ENCODE assay signal across 9 mouse cellular contexts in genomic region chr17:4109263-4109662, GRCm38 (mm10).
DNase-seq lines count a peak whose midpoint lies in the region; ATAC-seq and TF ChIP-seq lines count a peak whose summit lies in the region.
"Had no signal": no experiment of that assay in that cellular context is flagged by ENCODE, and none has a peak within 500 bp of the region (broad histone marks: within the 10 kb centered on the region; RNA-seq: fewer than 3 reads in every experiment).

No protein-coding gene starts in this region.

- ATAC-seq in heart, postnatal 0 days (ENCODE audit: insufficient read depth, low read depth), result no peak
- ATAC-seq in lung, postnatal 0 days, result no peak
- ATAC-seq in megakaryocyte, adult 5-6 weeks (ENCODE audit: poor library complexity, severe bottlenecking), result no peak

- no peak for TF ChIP-seq EP300 in heart, postnatal 0 days (IDR thresholded peaks at IDR 0.05; ENCODE audit: low read depth)
- no peak for TF ChIP-seq EP300 in lung, postnatal 0 days (IDR thresholded peaks at IDR 0.05)

- TF ChIP-seq CTCF in heart, postnatal 0 days (IDR thresholded peaks at IDR 0.05; ENCODE audit: low read depth), result peak; percentile 51
- TF ChIP-seq CTCF in lung, postnatal 0 days (IDR thresholded peaks at IDR 0.05), result peak; percentile 60

- DNase-seq in heart, postnatal 0 days (ENCODE audit: low spot score), result no peak
- no peak for DNase-seq in heart, embryonic 10.5 days (ENCODE audit: low spot score)
- peak; percentile 14 for DNase-seq in ovary, postnatal 14 days (ENCODE audit: low spot score)
- no peak for DNase-seq in ovary, postnatal 10 days (ENCODE audit: low spot score)
- DNase-seq in adrenal gland, postnatal 36 days, result peak; percentile 31 to 50
- DNase-seq in lung, postnatal 0 days (ENCODE audit: low spot score), result no peak
- DNase-seq in urinary bladder, postnatal 25 days (ENCODE audit: low spot score), result no peak

- no peaks in the 10 kb centered on the region for H3K4me1 ChIP-seq in heart, postnatal 0 days (ENCODE audit: control insufficient read depth, insufficient read depth)
- no peaks in the 10 kb centered on the region for H3K4me1 ChIP-seq in heart, embryonic 10.5 days
- H3K4me1 ChIP-seq in lung, postnatal 0 days (ENCODE audit: insufficient read depth, low read depth, low read length), result no peaks in the 10 kb centered on the region; the same call in 1 of the 2 replicates

- H3K27ac ChIP-seq in heart, postnatal 0 days (ENCODE audit: low read depth), result no peak overlapping the region
- H3K27ac ChIP-seq in heart, embryonic 10.5 days, result no peak overlapping the region
- no peak overlapping the region for H3K27ac ChIP-seq in lung, postnatal 0 days (ENCODE audit: low read length)

- no peak overlapping the region for H3K9ac ChIP-seq in heart, postnatal 0 days (replicated peaks; ENCODE audit: low read depth, low read length)
- no peak overlapping the region for H3K9ac ChIP-seq in lung, postnatal 0 days (replicated peaks; ENCODE audit: low read depth)

- no peaks in the 10 kb centered on the region for H3K36me3 ChIP-seq in heart, postnatal 0 days (replicated peaks; ENCODE audit: control insufficient read depth, insufficient read depth, low read length)
- H3K36me3 ChIP-seq in heart, embryonic 10.5 days, result no peaks in the 10 kb centered on the region
- no peaks in the 10 kb centered on the region for H3K36me3 ChIP-seq in lung, postnatal 0 days (ENCODE audit: insufficient read depth, low read length)

- H3K4me3 ChIP-seq in heart, postnatal 0 days (ENCODE audit: low read depth, low read length), result no peak overlapping the region
- H3K4me3 ChIP-seq in heart, embryonic 10.5 days, result no peak overlapping the region
- no peak overlapping the region for H3K4me3 ChIP-seq in lung, postnatal 0 days (ENCODE audit: low read depth, low read length)
- H3K4me3 ChIP-seq: myocyte had no signal

- H3K9me3 ChIP-seq in heart, postnatal 0 days (replicated peaks; ENCODE audit: control insufficient read depth, low read length), result no peaks in the 10 kb centered on the region
- no peaks in the 10 kb centered on the region for H3K9me3 ChIP-seq in heart, embryonic 10.5 days
- H3K9me3 ChIP-seq in lung, postnatal 0 days (ENCODE audit: low read length), result no peaks in the 10 kb centered on the region

- no peak overlapping the region for H3K4me2 ChIP-seq in heart, postnatal 0 days (ENCODE audit: low read depth, low read length)
- H3K4me2 ChIP-seq in lung, postnatal 0 days (replicated peaks; ENCODE audit: low read depth, low read length), result no peak overlapping the region

- 54% methylated on average over 3 of the region's 3 CpGs for WGBS in heart, postnatal 0 days
- 43% methylated on average over 3 of the region's 3 CpGs for WGBS in heart, embryonic 10.5 days
- 55% methylated on average over 3 of the region's 3 CpGs for WGBS in lung, postnatal 0 days

- no peaks in the 10 kb centered on the region for H3K27me3 ChIP-seq in heart, postnatal 0 days (ENCODE audit: control insufficient read depth, insufficient read depth, low read length)
- H3K27me3 ChIP-seq in heart, embryonic 10.5 days (ENCODE audit: insufficient read depth, poor library complexity, severe bottlenecking), result no peaks in the 10 kb centered on the region
- H3K27me3 ChIP-seq in lung, postnatal 0 days (replicated peaks; ENCODE audit: insufficient read depth, low read length), result no peaks in the 10 kb centered on the region

Comparison
In these comparisons a context has a peak if more than half of its experiments do, and no peak if none do; other contexts are left out.
1. DNase-seq: peak in ovary, postnatal 14 days (single experiment) and adrenal gland, postnatal 36 days (2 of 2); none in heart, postnatal 0 days (single experiment), heart, embryonic 10.5 days (single experiment), ovary, postnatal 10 days (single experiment), lung, postnatal 0 days (single experiment) and urinary bladder, postnatal 25 days (single experiment).